Mouse (Mus musculus): ENCODE results near the gene Mtg2. TPM values are rescaled to one million over a fixed set of nuclear protein-coding genes. Genes with fewer than 3 reads are reported as not detected.
A peak's percentile ranks its signal among the peaks of the same experiment; 100 is the strongest.

The Mtg2 gene
- polyA plus RNA-seq, 3 experiments from 2014 or later, result 28.5 to 51.3 (median 40.1) TPM

- ATAC-seq, result no peak
These were observed 35.2 kb downstream of the Mtg2 start for GRCm38 (mm10) chr2:180105441-180106190.

- no peak for ATAC-seq
These were observed 36.7 kb downstream of the Mtg2 start for GRCm38 (mm10) chr2:180107081-180107480.

GRCm38 (mm10) chr2:180108285-180108684 lies 37.9 kb downstream of the Mtg2 start:
- ATAC-seq, result no peak

GRCm38 (mm10) chr2:180113909-180114890 lies 43.8 kb downstream of the Mtg2 start:
- ATAC-seq, result no peak

- ATAC-seq, result no peak
These were observed 44.9 kb downstream of the Mtg2 start for GRCm38 (mm10) chr2:180115279-180115678.

- ATAC-seq, result no peak
These were observed 45.7 kb downstream of the Mtg2 start for GRCm38 (mm10) chr2:180116081-180116493.

- no peak for ATAC-seq
These were observed 46.5 kb downstream of the Mtg2 start for GRCm38 (mm10) chr2:180116741-180117484.

GRCm38 (mm10) chr2:180117485-180118194 lies 47.3 kb downstream of the Mtg2 start:
- ATAC-seq, result no peak

- ATAC-seq, result peak; percentile 97
These were observed 48.5 kb downstream of the Mtg2 start, which contains the start of gene Osbpl2 for GRCm38 (mm10) chr2:180118661-180119438. TSS of gene Osbpl2 (plus strand) at chr2:180119306.

- peak; percentile 7 for ATAC-seq
These were observed 49.3 kb downstream of the Mtg2 start for GRCm38 (mm10) chr2:180119439-180120291.

- no peak for ATAC-seq
These were observed 49.9 kb downstream of the Mtg2 start for GRCm38 (mm10) chr2:180120292-180120761.

- ATAC-seq, result no peak
These were observed 53.8 kb downstream of the Mtg2 start for GRCm38 (mm10) chr2:180124192-180124591.

GRCm38 (mm10) chr2:180126195-180126594 lies 55.8 kb downstream of the Mtg2 start:
- no peak for ATAC-seq

- no peak for ATAC-seq
These were observed 57.3 kb downstream of the Mtg2 start for GRCm38 (mm10) chr2:180127675-180128074.

- no peak for ATAC-seq
These were observed 62.8 kb downstream of the Mtg2 start for GRCm38 (mm10) chr2:180133231-180133630.

- no peak for ATAC-seq
These were observed 63.5 kb downstream of the Mtg2 start for GRCm38 (mm10) chr2:180133911-180134310.

- no peak for ATAC-seq
These were observed 65.0 kb downstream of the Mtg2 start for GRCm38 (mm10) chr2:180135414-180135813.

Measured in inflammation-experienced regulatory T-cells, adult 6 months (primary cell).